Mouse (Mus musculus): ENCODE measurements around the gene Uck2. TPM values are rescaled to one million over a fixed set of nuclear protein-coding genes. Genes with fewer than 3 reads are reported as not detected.
A peak's percentile ranks its signal among the peaks of the same experiment; 100 is the strongest.

Gene Uck2
- polyA plus RNA-seq, 1 experiment from 2014 or later, result 135 TPM

GRCm38 (mm10) chr1:167292447-167292846 is 7.3 kb upstream of the Uck2 start:
- 58% methylated on average over 11 of the region's 11 CpGs for WGBS
- H3K36me3 ChIP-seq (replicated peaks), result no peaks in the 10 kb centered on the region
- H3K4me1 ChIP-seq, result peaks cover 28% of the 10 kb centered on the region
- no peak overlapping the region for H3K4me3 ChIP-seq
- H3K9me3 ChIP-seq, result no peaks in the 10 kb centered on the region
- DNase-seq (ENCODE audit: extremely low spot score, low spot score), result no peak
- H3K27me3 ChIP-seq (ENCODE audit: poor library complexity, severe bottlenecking), result peaks cover 32% of the 10 kb centered on the region
- H3K27ac ChIP-seq, result no peak overlapping the region

DNA sequence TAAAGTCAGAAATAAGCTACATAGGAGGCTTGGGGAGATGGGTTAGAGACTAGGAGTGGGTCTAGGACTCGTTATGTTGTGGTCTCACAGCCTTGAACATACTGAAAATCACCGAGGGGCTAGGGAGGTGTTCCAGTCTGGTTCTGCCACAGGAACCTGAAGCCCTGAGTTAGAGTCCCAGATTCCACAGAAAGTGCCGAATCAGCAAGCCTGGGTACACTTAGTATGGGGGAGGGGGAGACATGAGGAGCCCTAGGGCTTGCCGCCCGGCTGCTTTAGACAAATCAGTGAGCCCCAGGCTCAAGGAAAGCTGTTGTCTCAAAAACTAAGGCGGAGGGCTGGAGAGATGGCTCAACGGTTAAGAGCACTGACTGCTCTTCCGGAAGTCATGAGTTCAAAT is 6.5 kb upstream of the Uck2 start:
- DNase-seq (ENCODE audit: extremely low spot score, low spot score), result no peak
- Histone ChIP-seq H3K9me3 (no peaks in the 10 kb centered on the region), H3K4me1 (peaks cover 28% of the 10 kb centered on the region), H3K27me3 (ENCODE audit: poor library complexity, severe bottlenecking) (peaks cover 39% of the 10 kb centered on the region), H3K27ac (no peak overlapping the region), H3K4me3 (no peak overlapping the region), H3K36me3 (replicated peaks) (no peaks in the 10 kb centered on the region)
- WGBS, result 83% methylated on average over 8 of the region's 8 CpGs

DNA sequence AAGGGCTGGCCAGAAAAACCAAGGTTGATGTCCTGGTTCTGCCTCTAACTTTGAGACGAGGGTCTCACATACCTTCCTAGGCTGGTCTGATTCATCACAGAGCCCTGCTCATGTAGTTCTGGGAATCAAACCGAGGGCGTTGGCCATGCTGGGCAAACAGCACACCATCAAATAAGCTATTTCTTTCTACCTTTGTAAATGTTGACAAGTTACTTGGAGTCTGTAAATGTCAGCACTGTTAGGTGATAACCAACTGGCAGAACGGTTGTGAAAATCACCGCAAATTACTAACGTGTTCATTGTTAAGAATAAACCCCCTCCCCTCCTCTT is 5.1 kb upstream of the Uck2 start:
- H3K4me1 ChIP-seq, result peaks cover 30% of the 10 kb centered on the region
- no peak for DNase-seq (ENCODE audit: extremely low spot score, low spot score)
- 0 out of 2 replicates have a peak overlapping the region, but pooled peaks have one; percentile 37 for H3K27ac ChIP-seq
- peaks cover 43% of the 10 kb centered on the region for H3K27me3 ChIP-seq (ENCODE audit: poor library complexity, severe bottlenecking)
- H3K9me3 ChIP-seq, result no peaks in the 10 kb centered on the region
- 26% methylated on average over 6 of the region's 6 CpGs for WGBS
- no peaks in the 10 kb centered on the region for H3K36me3 ChIP-seq (replicated peaks)
- peak overlapping the region; percentile 16; the same call in 1 of the 2 replicates for H3K4me3 ChIP-seq

- peak; percentile 42 for DNase-seq (ENCODE audit: extremely low spot score, low spot score)
- Histone ChIP-seq H3K27me3 (ENCODE audit: poor library complexity, severe bottlenecking) (peaks cover 43% of the 10 kb centered on the region), H3K36me3 (replicated peaks) (no peaks in the 10 kb centered on the region), H3K9me3 (no peaks in the 10 kb centered on the region), H3K27ac (peak overlapping the region; percentile 37; the same call in 1 of the 2 replicates), H3K4me1 (peaks cover 35% of the 10 kb centered on the region), H3K4me3 (peak overlapping the region; percentile 16; the same call in 1 of the 2 replicates)
- WGBS, result 6% methylated on average over 11 of the region's 11 CpGs
Measured at GRCm38 (mm10) chr1:167289567-167290262, 4.6 kb upstream of the Uck2 start.

DNA sequence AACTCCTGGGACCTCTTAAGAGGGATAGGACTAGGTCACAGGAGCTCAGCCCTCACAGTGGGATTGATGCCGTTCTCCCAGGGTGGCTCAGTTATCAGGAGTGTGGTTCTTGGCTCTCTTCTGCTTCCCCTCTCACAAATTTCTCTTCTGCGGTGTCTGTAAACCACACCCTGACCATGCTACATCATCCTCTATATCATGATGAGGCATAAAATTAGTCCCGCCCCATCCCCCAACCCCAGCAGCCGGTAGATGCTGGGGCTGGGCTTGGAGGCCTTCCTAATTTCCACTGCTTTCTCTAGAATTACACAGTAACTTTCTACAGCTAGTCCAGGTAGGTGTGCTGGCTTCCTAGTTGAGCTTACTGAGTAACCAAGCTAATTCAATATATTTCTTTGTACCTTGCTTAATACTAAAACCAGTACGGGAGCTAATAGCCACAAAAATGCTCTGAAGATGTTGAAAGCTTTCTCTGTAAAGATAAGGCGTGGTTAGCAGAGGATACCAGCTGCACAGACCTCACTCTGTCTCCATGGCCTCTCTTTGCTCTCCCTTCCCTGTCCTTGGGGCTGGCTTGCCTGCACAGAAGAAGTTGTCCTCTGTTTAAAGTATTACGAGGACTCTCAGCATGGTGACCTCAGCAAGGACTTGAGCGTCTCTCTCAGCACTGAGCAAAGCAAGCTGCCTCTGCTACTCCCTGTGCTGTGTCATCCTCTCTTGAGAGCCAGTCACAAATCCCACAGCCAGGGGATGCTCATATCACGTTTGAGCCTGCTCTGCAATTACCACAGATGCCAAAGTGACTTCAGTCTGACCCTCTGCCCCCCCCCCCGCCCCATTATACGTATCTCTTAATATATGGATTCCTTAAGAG is 3.8 kb upstream of the Uck2 start:
- Histone ChIP-seq H3K9me3 (no peaks in the 10 kb centered on the region), H3K27ac (peak overlapping the region; percentile 53; the same call in 1 of the 2 replicates), H3K4me1 (peaks cover 35% of the 10 kb centered on the region), H3K27me3 (ENCODE audit: poor library complexity, severe bottlenecking) (peaks cover 43% of the 10 kb centered on the region), H3K36me3 (replicated peaks) (no peaks in the 10 kb centered on the region), H3K4me3 (no peak overlapping the region)
- WGBS, result 49% methylated on average over 11 of the region's 11 CpGs
- no peak for DNase-seq (ENCODE audit: extremely low spot score, low spot score)

DNA sequence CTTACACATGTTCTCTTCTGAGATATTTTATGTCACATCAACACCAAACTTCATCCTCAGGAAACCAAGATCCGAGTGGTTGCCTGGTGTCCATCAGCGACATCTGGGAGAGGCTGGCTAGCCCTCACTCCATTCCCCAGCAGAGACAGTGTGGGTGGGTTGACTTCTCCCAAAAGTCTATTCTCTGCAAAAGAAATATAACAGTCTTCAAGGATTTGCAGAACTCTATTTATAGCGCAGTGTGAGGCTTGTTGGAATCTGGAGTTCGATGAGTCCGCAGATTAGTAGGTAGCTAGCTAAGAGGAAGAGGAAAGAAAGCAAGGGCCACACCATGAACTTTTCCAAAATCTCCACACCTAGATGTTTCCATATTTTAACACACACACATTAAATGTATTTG is 2.0 kb upstream of the Uck2 start:
- Histone ChIP-seq H3K4me3 (no peak overlapping the region), H3K27ac (no peak overlapping the region), H3K36me3 (replicated peaks) (0 out of 2 replicates have a peak, but pooled peaks cover under 1% of the 10 kb centered on the region), H3K4me1 (peaks cover 41% of the 10 kb centered on the region), H3K9me3 (no peaks in the 10 kb centered on the region), H3K27me3 (ENCODE audit: poor library complexity, severe bottlenecking) (peaks cover 43% of the 10 kb centered on the region)
- WGBS, result 94% methylated on average over 5 of the region's 5 CpGs
- no peak for DNase-seq (ENCODE audit: extremely low spot score, low spot score)

GRCm38 (mm10) chr1:167285356-167285755 is 236 bp upstream of the Uck2 start:
- H3K27ac ChIP-seq, result peak overlapping the region; percentile 98
- H3K36me3 ChIP-seq (replicated peaks), result peaks cover 16% of the 10 kb centered on the region
- no peaks in the 10 kb centered on the region for H3K9me3 ChIP-seq
- peak overlapping the region; percentile 95 for H3K4me3 ChIP-seq
- peaks cover 38% of the 10 kb centered on the region for H3K27me3 ChIP-seq (ENCODE audit: poor library complexity, severe bottlenecking)
- peaks cover 51% of the 10 kb centered on the region for H3K4me1 ChIP-seq
- no peak for DNase-seq (ENCODE audit: extremely low spot score, low spot score)
- 3% methylated on average over 8 of the region's 8 CpGs for WGBS

DNA sequence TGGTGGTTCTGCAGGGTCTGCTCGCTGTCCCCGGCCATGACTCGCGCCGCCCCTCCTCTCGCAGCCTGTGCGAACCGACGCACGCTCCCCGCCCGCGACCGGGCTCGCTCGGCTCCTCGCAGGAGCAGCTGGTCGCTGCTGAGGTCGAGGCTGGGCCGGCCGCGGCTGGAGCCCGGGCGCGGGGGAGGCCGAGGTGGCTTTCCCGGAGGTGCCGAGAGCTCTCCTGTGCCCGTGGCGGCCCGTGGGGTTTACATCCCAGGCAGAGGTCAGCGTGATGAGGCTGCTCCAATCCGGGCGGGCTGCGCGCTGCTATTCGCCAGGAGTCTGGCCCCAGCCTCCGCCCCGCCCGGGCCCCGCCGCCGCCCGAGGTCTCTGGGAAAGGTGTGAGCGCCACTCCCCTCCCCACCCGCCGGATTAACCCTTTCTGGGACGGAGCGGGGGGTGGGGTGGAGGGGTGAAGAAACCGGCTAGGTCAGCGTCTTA is 242 bp downstream of the Uck2 start:
- DNase-seq (ENCODE audit: extremely low spot score, low spot score), result peak; percentile 93
- Histone ChIP-seq H3K4me3 (peak overlapping the region; percentile 95), H3K27ac (peak overlapping the region; percentile 98), H3K36me3 (replicated peaks) (peaks cover 21% of the 10 kb centered on the region), H3K27me3 (ENCODE audit: poor library complexity, severe bottlenecking) (peaks cover 33% of the 10 kb centered on the region), H3K4me1 (peaks cover 50% of the 10 kb centered on the region), H3K9me3 (no peaks in the 10 kb centered on the region)
- under 1% methylated on average over 51 of the region's 51 CpGs for WGBS

- no peaks in the 10 kb centered on the region for H3K9me3 ChIP-seq
- DNase-seq (ENCODE audit: extremely low spot score, low spot score), result peak; percentile 83
- H3K27ac ChIP-seq, result peak overlapping the region; percentile 98
- H3K4me1 ChIP-seq, result peaks cover 47% of the 10 kb centered on the region
- H3K27me3 ChIP-seq (ENCODE audit: poor library complexity, severe bottlenecking), result peaks cover 27% of the 10 kb centered on the region
- peak overlapping the region; percentile 95 for H3K4me3 ChIP-seq
- WGBS, result under 1% methylated on average over 73 of the region's 73 CpGs
- peaks cover 26% of the 10 kb centered on the region for H3K36me3 ChIP-seq (replicated peaks)
Measured at GRCm38 (mm10) chr1:167284258-167284836, 773 bp downstream of the Uck2 start.

GRCm38 (mm10) chr1:167283441-167284257 is 1.5 kb downstream of the Uck2 start:
- WGBS, result under 1% methylated on average over 44 of the region's 44 CpGs
- Histone ChIP-seq H3K27me3 (ENCODE audit: poor library complexity, severe bottlenecking) (peaks cover 20% of the 10 kb centered on the region), H3K4me1 (peaks cover 47% of the 10 kb centered on the region), H3K27ac (peak overlapping the region; percentile 98), H3K9me3 (no peaks in the 10 kb centered on the region), H3K4me3 (peak overlapping the region; percentile 95), H3K36me3 (replicated peaks) (peaks cover 33% of the 10 kb centered on the region)
- DNase-seq (ENCODE audit: extremely low spot score, low spot score), result peak; percentile 69

GRCm38 (mm10) chr1:167282768-167283167 is 2.4 kb downstream of the Uck2 start:
- H3K4me3 ChIP-seq, result peak overlapping the region; percentile 95
- H3K27me3 ChIP-seq (ENCODE audit: poor library complexity, severe bottlenecking), result peaks cover 12% of the 10 kb centered on the region
- peaks cover 49% of the 10 kb centered on the region for H3K4me1 ChIP-seq
- H3K36me3 ChIP-seq (replicated peaks), result peaks cover 40% of the 10 kb centered on the region
- DNase-seq (ENCODE audit: extremely low spot score, low spot score), result no peak
- no peaks in the 10 kb centered on the region for H3K9me3 ChIP-seq
- H3K27ac ChIP-seq, result peak overlapping the region; percentile 98
- 69% methylated on average over 5 of the region's 5 CpGs for WGBS

- no peak for DNase-seq (ENCODE audit: extremely low spot score, low spot score)
- Histone ChIP-seq H3K4me3 (peak overlapping the region; percentile 95; the same call in 1 of the 2 replicates), H3K9me3 (no peaks in the 10 kb centered on the region), H3K27me3 (ENCODE audit: poor library complexity, severe bottlenecking) (peaks cover 9% of the 10 kb centered on the region; the same call in 1 of the 2 replicates), H3K36me3 (replicated peaks) (peaks cover 47% of the 10 kb centered on the region), H3K27ac (peak overlapping the region; percentile 98; the same call in 1 of the 2 replicates), H3K4me1 (peaks cover 49% of the 10 kb centered on the region)
- whole genome bisulfite sequencing, result 86% methylated on average over 3 of the region's 3 CpGs
Measured at GRCm38 (mm10) chr1:167282112-167282511, 3.0 kb downstream of the Uck2 start.
